Mouse (Mus musculus): ENCODE results near the gene Epha1.

GRCm38 (mm10) chr6:42309816-42310378, 63.2 kb downstream of the Epha1 start:
- TF ChIP-seq POLR2A (IDR thresholded peaks at IDR 0.05; ENCODE audit: low read depth, low read length) (no peak), NELFE (IDR thresholded peaks at IDR 0.05; ENCODE audit: low read depth, low read length) (no peak)

Data from CH12.LX (cell line).